Mouse (Mus musculus) C2C12 (cell line): ENCODE measurements around the gene Sh3pxd2a. TPM values are rescaled to one million over a fixed set of nuclear protein-coding genes. Genes with fewer than 3 reads are reported as not detected.

ENCODE experiments used
- H3K27me3 ChIP-seq: one replicate; pipeline ENCODE4 v1.6.1; 2011; ENCODE audit not compliant: control insufficient read depth, insufficient read depth, insufficient read length
- H3K36me3 ChIP-seq: one replicate; pipeline ENCODE4 v1.6.1; 2011; ENCODE audit not compliant: control insufficient read depth, insufficient read depth
- H3K4me3 ChIP-seq: one replicate; pipeline ENCODE4 v1.5.1; 2011; ENCODE audit warnings: mild to moderate bottlenecking, control low read depth; ENCODE audit not compliant: poor library complexity, insufficient read depth, severe bottlenecking
- H3K79me2 ChIP-seq: one replicate; pipeline ENCODE4 v1.6.1; 2011; ENCODE audit not compliant: control insufficient read depth, insufficient read depth
- H3K79me3 ChIP-seq: one replicate; pipeline ENCODE4 v1.6.1; 2011; ENCODE audit warnings: low read depth, control low read depth
- H3ac ChIP-seq: one replicate; pipeline ENCODE3; 2011; ENCODE audit warnings: low read depth; ENCODE audit not compliant: control insufficient read depth, insufficient read length
- CEBPB ChIP-seq: IDR thresholded peaks from one replicate; pipeline ENCODE4 v1.6.1; 2011; ENCODE audit warnings: low read depth, mild to moderate bottlenecking, control low read depth, moderate library complexity
- CTCF ChIP-seq: IDR thresholded peaks from one replicate; pipeline ENCODE4 v1.5.1; 2011; ENCODE audit not compliant: control insufficient read depth, insufficient read depth, insufficient read length
- FOSL1 ChIP-seq: IDR thresholded peaks from one replicate; pipeline ENCODE4 v1.8.0; 2011; ENCODE audit warnings: mild to moderate bottlenecking, low read length; ENCODE audit not compliant: poor library complexity, insufficient read depth, severe bottlenecking
- MAX ChIP-seq: IDR thresholded peaks from one replicate; pipeline ENCODE4 v1.6.1; 2011; ENCODE audit warnings: mild to moderate bottlenecking, control low read depth
- MYOD1 ChIP-seq: IDR thresholded peaks from one replicate; pipeline ENCODE4 v1.6.1; 2011; ENCODE audit warnings: low read depth; ENCODE audit not compliant: control insufficient read depth, insufficient read length
- MYOG ChIP-seq: IDR thresholded peaks from one replicate; pipeline ENCODE4 v1.6.1; 2011; ENCODE audit not compliant: control insufficient read depth, insufficient read length; ENCODE audit errors: extremely low read depth
- USF1 ChIP-seq: IDR thresholded peaks from one replicate; pipeline ENCODE4 v1.6.1; 2011; ENCODE audit warnings: low read depth, mild to moderate bottlenecking, control low read depth, moderate library complexity
- polyA plus RNA-seq: library from polyadenylated mRNA; unstranded; fragments of >200 nt; fragmentation: generic; extraction: Trizol; gene quantifications from one replicate; pipeline ENCODE4 v1.2.1, GENCODE M21; 2012; ENCODE audit warnings: missing spikeins

Sh3pxd2a gene
- polyA plus RNA-seq, 1 experiment = 22.2 TPM

DNA sequence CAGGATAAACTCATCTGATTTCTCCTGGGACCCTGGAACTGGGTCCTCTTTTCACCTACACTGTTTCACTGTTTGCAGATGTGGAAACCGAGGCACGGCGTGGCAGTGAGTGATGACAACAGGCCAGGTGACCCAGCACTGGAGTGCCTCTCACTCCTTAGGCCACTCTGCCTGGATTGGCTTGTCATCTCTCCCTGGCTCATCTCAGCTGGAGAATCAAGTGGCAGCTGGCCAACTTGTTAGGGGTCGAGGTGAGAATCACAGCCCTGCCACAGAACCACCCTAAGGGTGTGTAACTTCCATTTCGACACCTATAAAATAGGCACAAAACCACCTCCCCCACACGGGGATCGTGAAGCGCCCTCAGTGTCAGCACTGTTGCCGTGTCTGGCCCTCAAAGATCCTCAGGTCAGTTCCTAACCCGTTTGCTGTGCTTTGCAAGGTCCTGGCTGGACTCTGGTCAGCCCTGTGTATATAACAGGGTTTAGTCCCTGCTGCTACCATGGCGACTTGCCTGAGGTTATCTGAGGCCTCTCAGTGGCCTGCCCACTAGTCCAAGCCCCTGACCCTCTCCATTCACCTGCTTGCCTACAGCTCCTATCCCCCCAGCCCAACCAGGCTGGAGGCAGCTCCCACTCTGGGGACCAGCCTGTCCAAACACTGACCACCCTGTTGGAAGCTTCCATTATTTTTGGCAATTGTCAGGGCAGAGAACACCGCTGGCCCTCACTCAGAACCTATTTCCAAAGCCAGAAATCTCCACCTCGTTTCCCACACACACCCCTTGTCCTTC is 6.3 kb downstream of the Sh3pxd2a start:
- Histone ChIP-seq H3K27me3 (no peaks in the 10 kb centered on the region), H3K79me2 (peaks cover 58% of the 10 kb centered on the region), H3K79me3 (peaks cover 20% of the 10 kb centered on the region), H3K36me3 (no peaks in the 10 kb centered on the region), H3K4me3 (no peak overlapping the region), H3ac (peak overlapping the region; percentile 49)
- TF ChIP-seq MAX = no peak
- TF ChIP-seq MYOD1 = no peak
- TF ChIP-seq MYOG = no peak
- TF ChIP-seq CTCF = no peak
- TF ChIP-seq USF1 = no peak
- no peak for TF ChIP-seq CEBPB
- TF ChIP-seq FOSL1 = no peak

DNA sequence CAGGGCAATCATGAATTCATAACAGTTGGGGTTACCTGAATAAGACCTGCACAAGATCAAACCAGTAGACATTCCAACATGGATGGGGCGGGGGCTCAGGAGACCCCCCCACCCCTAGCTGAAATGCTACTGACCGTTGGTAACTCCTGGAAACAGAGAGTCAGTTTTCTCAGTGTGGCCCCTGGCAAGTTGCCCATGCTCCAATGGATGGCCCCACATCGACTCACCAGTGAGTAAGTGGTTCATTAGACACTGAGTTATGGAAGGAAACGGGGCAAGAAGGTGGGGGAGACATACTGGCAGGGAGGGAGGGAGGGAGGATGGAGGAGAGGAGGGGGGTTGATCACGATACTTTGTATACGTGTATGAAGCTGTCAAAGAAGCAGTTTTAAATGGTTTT is 8.2 kb downstream of the Sh3pxd2a start:
- Histone ChIP-seq H3K4me3 (no peak overlapping the region), H3K36me3 (no peaks in the 10 kb centered on the region), H3ac (no peak overlapping the region), H3K27me3 (no peaks in the 10 kb centered on the region), H3K79me2 (peaks cover 41% of the 10 kb centered on the region), H3K79me3 (peaks cover 16% of the 10 kb centered on the region)
- TF ChIP-seq USF1 (no peak), MYOD1 (no peak), MYOG (no peak), FOSL1 (no peak), CEBPB (no peak), MAX (no peak), CTCF (no peak)

DNA sequence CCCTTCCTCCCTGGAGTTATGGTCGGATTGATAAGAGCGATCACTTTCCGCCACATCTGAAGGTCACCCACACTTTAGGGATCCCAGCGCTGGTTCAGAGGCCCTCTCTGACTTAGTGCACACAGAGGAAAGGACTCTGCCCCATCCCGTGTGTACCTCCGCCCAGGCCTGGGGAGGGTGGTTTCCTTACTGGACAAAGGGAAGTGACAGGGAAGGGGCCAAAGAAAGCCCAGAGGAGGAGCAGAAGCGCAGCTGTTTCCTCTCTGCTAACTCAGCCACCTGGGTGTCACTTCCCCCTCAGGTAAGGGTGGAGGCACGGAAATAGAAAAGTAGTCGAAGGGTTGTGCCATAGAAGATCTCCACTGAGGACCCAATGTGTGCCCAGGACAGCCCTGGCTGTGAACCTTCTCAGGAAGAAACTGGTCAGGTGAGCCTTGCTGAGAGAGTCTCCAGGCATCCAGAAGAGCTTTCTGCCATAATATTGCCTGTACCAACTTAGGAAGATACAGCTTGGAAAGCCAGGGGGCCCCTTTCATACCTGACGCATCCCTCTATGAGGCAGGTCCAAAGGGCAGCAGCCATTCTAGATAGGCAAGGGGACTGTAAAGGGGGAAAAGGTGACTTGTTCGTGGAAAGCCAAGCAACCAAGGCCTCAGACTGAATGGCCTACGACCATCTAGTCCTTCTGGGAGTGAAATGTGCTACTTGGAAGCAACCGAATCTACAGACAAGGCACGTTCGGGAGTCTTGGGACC is 9.0 kb downstream of the Sh3pxd2a start:
- TF ChIP-seq CTCF (no peak), MAX (no peak), MYOG (no peak), USF1 (no peak), CEBPB (no peak), MYOD1 (no peak), FOSL1 (no peak)
- H3ac ChIP-seq = no peak overlapping the region
- H3K4me3 ChIP-seq = no peak overlapping the region
- peaks cover 16% of the 10 kb centered on the region for H3K79me3 ChIP-seq
- no peaks in the 10 kb centered on the region for H3K27me3 ChIP-seq
- H3K79me2 ChIP-seq = peaks cover 33% of the 10 kb centered on the region
- H3K36me3 ChIP-seq = no peaks in the 10 kb centered on the region

- H3K27me3 ChIP-seq = no peaks in the 10 kb centered on the region
- H3ac ChIP-seq = no peak overlapping the region
- no peak overlapping the region for H3K4me3 ChIP-seq
- H3K79me3 ChIP-seq = peaks cover 16% of the 10 kb centered on the region
- no peaks in the 10 kb centered on the region for H3K36me3 ChIP-seq
- TF ChIP-seq CEBPB (no peak), CTCF (no peak), FOSL1 (no peak), MYOG (no peak), USF1 (no peak), MYOD1 (no peak), MAX (no peak)
- peaks cover 33% of the 10 kb centered on the region for H3K79me2 ChIP-seq
Measured at GRCm38 (mm10) chr19:47454167-47455000, 9.8 kb downstream of the Sh3pxd2a start.

GRCm38 (mm10) chr19:47453352-47453751 is 10.8 kb downstream of the Sh3pxd2a start:
- Histone ChIP-seq H3K79me3 (peaks cover 16% of the 10 kb centered on the region), H3K4me3 (no peak overlapping the region), H3K36me3 (no peaks in the 10 kb centered on the region), H3K27me3 (no peaks in the 10 kb centered on the region), H3ac (no peak overlapping the region), H3K79me2 (peaks cover 33% of the 10 kb centered on the region)
- TF ChIP-seq MYOD1 (no peak), FOSL1 (no peak), MAX (no peak), CEBPB (no peak), CTCF (no peak), MYOG (no peak), USF1 (no peak)
